ENCODE assay signal across 12 mouse cellular contexts in the genomic region with DNA sequence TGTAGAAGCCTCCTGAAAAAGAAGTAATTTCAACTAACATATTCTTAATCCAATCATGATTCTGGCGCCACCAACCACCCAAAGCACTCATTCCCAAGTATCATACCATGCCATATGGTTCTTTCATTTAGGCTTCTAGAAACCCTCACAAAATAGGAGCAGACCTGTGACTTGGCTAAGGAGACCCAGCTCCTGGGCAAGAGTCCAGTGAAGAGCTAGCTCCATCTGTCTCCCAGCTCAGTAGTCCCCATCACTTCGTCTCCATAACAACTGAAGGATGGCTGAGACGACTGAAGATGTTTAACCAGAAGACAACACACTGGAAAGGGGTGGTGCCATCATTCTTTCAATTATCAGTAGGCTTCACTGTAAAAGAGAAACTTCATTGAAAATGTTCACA. TPM values are rescaled to one million over a fixed set of nuclear protein-coding genes. Genes with fewer than 3 reads are reported as not detected.
A peak's percentile ranks its signal among the peaks of the same experiment; 100 is the strongest.
DNase-seq lines count a peak whose midpoint lies in the region; TF ChIP-seq lines count a peak whose summit lies in the region.
"Had no signal": no experiment of that assay in that cellular context is flagged by ENCODE, and none has a peak within 500 bp of the region (broad histone marks: within the 10 kb centered on the region; RNA-seq: fewer than 3 reads in every experiment).

No protein-coding gene starts in this region.

- no peak for TF ChIP-seq POLR2A in kidney, adult 2 months (IDR thresholded peaks at IDR 0.05; ENCODE audit: low read depth, low read length)

- no peaks in the 10 kb centered on the region for H3K36me3 ChIP-seq in kidney, adult 2 months (ENCODE audit: control insufficient read depth, insufficient read depth, low read length)
- H3K36me3 ChIP-seq: hindbrain, embryonic 15.5 days had no signal

- H3K27ac ChIP-seq in kidney, adult 2 months (ENCODE audit: insufficient read depth, low read depth, low read length) = no peak overlapping the region
- H3K27ac ChIP-seq: liver, embryonic 14.5 days had no signal

- DNase-seq in brain, embryonic 18.5 days (ENCODE audit: low read depth, low spot score) = peak; percentile 60
- DNase-seq in cerebellum, adult 18-20 months = peak; percentile 85 to 91
- DNase-seq in frontal cortex, postnatal 36 days (ENCODE audit: low spot score in 2 of 2) = peak; percentile 45 to 75
- peak; percentile 35 to 87 for DNase-seq in left cerebral cortex, postnatal 25 days (ENCODE audit: low spot score in 2 of 2)
- no peak for DNase-seq in spleen, adult 18-20 months
- no peak for DNase-seq in ovary, postnatal 10 days (ENCODE audit: low spot score)
- DNase-seq in kidney, adult 2 months = no peak
- DNase-seq: kidney, postnatal 36 days; thymus, postnatal 14 days had no signal

- no peaks in the 10 kb centered on the region for H3K4me1 ChIP-seq in kidney, adult 2 months (ENCODE audit: control insufficient read depth, insufficient read depth, low read length)
- H3K4me1 ChIP-seq: hindbrain, embryonic 15.5 days had no signal

- intact Hi-C loops in left cerebral cortex, postnatal 25 days (cut with DNase I) = no loop called here

- no peaks in the 10 kb centered on the region for H3K27me3 ChIP-seq in kidney, adult 2 months (replicated peaks; ENCODE audit: control insufficient read depth, insufficient read depth, low read length)
- H3K27me3 ChIP-seq: hindbrain, embryonic 15.5 days had no signal

- no peak for TF ChIP-seq CTCF in kidney, adult 2 months (conservative IDR thresholded peaks at IDR 0.05; ENCODE audit: insufficient read depth, insufficient read length, low read depth, low read length)

- H3K4me3 ChIP-seq in kidney, adult 2 months (ENCODE audit: insufficient read depth, low read depth, low read length) = no peak overlapping the region
- H3K4me3 ChIP-seq: hindbrain, embryonic 15.5 days; megakaryocyte, embryonic 14.5 days had no signal

- 79% methylated on average over 3 of the region's 3 CpGs for WGBS in kidney, adult 2 months

RNA-seq across cellular contexts. Expression of gene Zdhhc13, which starts 9.7 kb away (rescaled TPM):
- 10 to 100 TPM; 25.9 to 31.0 TPM for total RNA-seq in left cerebral cortex, postnatal 25 days (2021)
- polyA plus RNA-seq in kidney, adult 2 months (2012; rRNA removed) = 7.8 and 9.6 TPM in 2 replicates

Comparison
In these comparisons a context has a peak if more than half of its experiments do, and no peak if none do; other contexts are left out.
1. DNase-seq: peak in brain, embryonic 18.5 days (single experiment), cerebellum, adult 18-20 months (2 of 2), frontal cortex, postnatal 36 days (2 of 2) and left cerebral cortex, postnatal 25 days (2 of 2); none in spleen, adult 18-20 months (0 of 2), ovary, postnatal 10 days (single experiment) and kidney, adult 2 months (single experiment).